Mouse (Mus musculus) lung, adult 2 months (tissue): ENCODE measurements around the gene 1700013G24Rik.

ENCODE experiments used
- CTCF ChIP-seq: fragments of 200-500 bp; IDR thresholded peaks from 2 replicates; pipeline ENCODE4 v1.5.1; 2011; ENCODE audit warnings: mild to moderate bottlenecking, low read length, control low read depth; ENCODE audit not compliant: insufficient read depth
- POLR2A ChIP-seq: fragments of 200-500 bp; IDR thresholded peaks from 2 replicates; pipeline ENCODE4 v1.6.1; 2011; ENCODE audit warnings: low read depth, mild to moderate bottlenecking, control low read depth, low read length, borderline replicate concordance; ENCODE audit errors: extremely low read depth

DNA sequence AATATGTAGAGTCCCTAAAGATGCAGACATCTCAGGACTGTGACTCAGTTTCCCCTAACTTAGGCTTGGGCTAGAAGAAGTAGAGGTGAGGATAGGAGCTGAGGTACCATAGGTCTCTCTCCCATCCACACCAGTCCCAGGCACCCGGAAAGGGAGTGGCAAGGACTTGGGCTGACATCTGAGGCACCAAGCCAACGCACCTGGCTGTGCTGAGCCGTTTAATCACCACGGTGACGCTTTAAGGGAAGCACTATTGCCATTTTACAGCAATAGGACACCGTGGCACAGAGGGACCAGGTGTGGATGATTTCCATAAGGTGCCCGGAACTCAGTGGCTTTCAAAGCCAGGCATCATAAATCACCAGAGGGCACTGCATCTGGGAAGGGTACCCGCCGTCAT is 5.2 kb downstream of the 1700013G24Rik start:
- TF ChIP-seq CTCF: no peak
- no peak for TF ChIP-seq POLR2A
